Mouse (Mus musculus) brain, embryonic 14.5 days (tissue): ENCODE results near the gene Rtn3. TPM values are rescaled to one million over a fixed set of nuclear protein-coding genes. Genes with fewer than 3 reads are reported as not detected.
A peak's percentile ranks its signal among the peaks of the same experiment; 100 is the strongest.
"Not testable (repeated sequence)": the region's sequence is repeated elsewhere in the genome, so short reads cannot be mapped to it uniquely, and the experiment has no call there.

Experiments used
- DNase-seq: peaks from one replicate; pipeline ENCODE4 v3.0.0-alpha.2; 2011; ENCODE audit warnings: low read depth
- CTCF ChIP-seq: fragments of 200-500 bp; IDR thresholded peaks from 2 replicates; pipeline ENCODE4 v1.5.1; 2012; ENCODE audit warnings: inconsistent platforms, mild to moderate bottlenecking, moderate library complexity, borderline replicate concordance; ENCODE audit not compliant: insufficient read depth, insufficient read length; ENCODE audit errors: extremely low read depth
- POLR2A ChIP-seq: fragments of 200-500 bp; IDR thresholded peaks from 2 replicates; pipeline ENCODE4 v1.6.1; 2012; ENCODE audit warnings: mild to moderate bottlenecking, inconsistent platforms, borderline replicate concordance; ENCODE audit not compliant: poor library complexity, insufficient read depth, insufficient read length, severe bottlenecking; ENCODE audit errors: extremely low read depth
- polyA plus RNA-seq: library from polyadenylated mRNA; depleted of rRNA; stranded (reverse); fragments of >200 nt; gene quantifications from 2 replicates; pipeline ENCODE4 v1.2.3, GENCODE M21; 2012

Rtn3 gene
- polyA plus RNA-seq, 1 experiment = 508 TPM

- DNase-seq = no peak
- no peak for TF ChIP-seq POLR2A
- TF ChIP-seq CTCF = no peak
Observed at GRCm38 (mm10) chr19:7498816-7499215, 15.7 kb upstream of the Rtn3 start.

GRCm38 (mm10) chr19:7496070-7496469 lies 13.0 kb upstream of the Rtn3 start:
- DNase-seq = not testable (repeated sequence)

- TF ChIP-seq POLR2A (no peak), CTCF (no peak)
- peak; percentile 31 for DNase-seq
Observed at GRCm38 (mm10) chr19:7495221-7496038, 12.3 kb upstream of the Rtn3 start.

- TF ChIP-seq POLR2A (peak; percentile 69), CTCF (no peak)
Observed at GRCm38 (mm10) chr19:7494187-7495015, 11.3 kb upstream of the Rtn3 start.

GRCm38 (mm10) chr19:7493352-7494186 lies 10.5 kb upstream of the Rtn3 start, which contains the start of gene Atl3:
TSS of gene Atl3 (plus strand) at chr19:7494040.
- no peak for DNase-seq
- peak; percentile 41; the same call in 1 of the 2 replicates for TF ChIP-seq POLR2A
- TF ChIP-seq CTCF = no peak

More at GRCm38 (mm10) chr19:7494187-7495015, 11.3 kb upstream of the Rtn3 start:
- DNase-seq = peak; percentile 99

- TF ChIP-seq CTCF (no peak), POLR2A (no peak)
- no peak for DNase-seq
Observed at GRCm38 (mm10) chr19:7492682-7493081, 9.6 kb upstream of the Rtn3 start.

- DNase-seq = no peak
- TF ChIP-seq CTCF (no peak), POLR2A (no peak)
Observed at GRCm38 (mm10) chr19:7491960-7492359, 8.9 kb upstream of the Rtn3 start.

GRCm38 (mm10) chr19:7487680-7488079 lies 4.6 kb upstream of the Rtn3 start:
- TF ChIP-seq CTCF (no peak), POLR2A (no peak)
- DNase-seq = no peak

- TF ChIP-seq CTCF (no peak), POLR2A (no peak)
- DNase-seq = peak; percentile 60
Observed at GRCm38 (mm10) chr19:7484076-7484475, 995 bp upstream of the Rtn3 start.

GRCm38 (mm10) chr19:7483512-7483882 lies 416 bp upstream of the Rtn3 start:
- TF ChIP-seq CTCF (peak; percentile 4; the same call in 1 of the 2 replicates), POLR2A (no peak)
- peak; percentile 93 for DNase-seq

GRCm38 (mm10) chr19:7482266-7482598 lies 849 bp downstream of the Rtn3 start:
- TF ChIP-seq CTCF = no peak
- TF ChIP-seq POLR2A = no peak
- no peak for DNase-seq
